Mouse (Mus musculus): ENCODE data around the gene Frs2. TPM values are rescaled to one million over a fixed set of nuclear protein-coding genes. Genes with fewer than 3 reads are reported as not detected.
A peak's percentile ranks its signal among the peaks of the same experiment; 100 is the strongest.

Gene Frs2
- polyA plus RNA-seq, 1 experiment from 2014 or later, result 18.5 TPM

DNA sequence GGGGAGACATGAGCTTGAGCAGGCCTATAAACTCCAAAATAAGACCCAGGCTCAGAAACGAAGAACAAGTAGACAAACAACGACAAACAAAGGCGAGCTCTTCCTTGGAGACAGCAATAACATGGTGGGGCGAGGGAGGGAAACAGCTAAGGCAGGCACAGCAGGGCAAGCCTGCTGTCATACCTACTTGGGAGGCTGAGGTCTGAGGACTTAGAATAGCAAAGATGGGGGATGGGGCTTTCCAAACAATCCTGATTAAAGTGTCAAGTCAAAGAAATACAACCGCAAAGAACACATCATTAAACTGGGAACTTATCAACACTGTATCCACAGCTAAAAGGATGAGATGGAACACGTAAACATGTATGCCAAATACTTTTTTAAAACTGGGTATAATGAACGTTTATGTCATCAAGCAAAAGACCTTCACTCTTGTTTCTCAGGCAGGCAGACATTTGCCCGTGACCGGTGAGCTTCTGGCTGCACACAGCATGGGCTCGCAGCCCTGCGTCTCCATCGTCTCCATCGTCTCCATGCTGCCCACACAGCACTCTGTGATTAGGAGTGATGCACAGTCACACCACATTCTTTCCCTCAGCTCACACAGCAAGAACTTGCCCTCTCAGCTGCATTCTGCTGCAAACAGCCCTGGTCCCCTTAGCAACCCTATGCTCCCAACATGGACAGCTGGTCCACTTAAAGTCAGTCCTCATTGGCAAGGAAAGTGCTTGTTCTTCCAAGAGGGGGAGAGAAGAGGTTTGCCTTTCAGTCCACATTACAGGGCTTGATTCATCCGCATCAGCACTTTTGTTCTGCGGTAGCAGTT, 53.6 kb downstream of the Frs2 start:
- no peaks in the 10 kb centered on the region for H3K27me3 ChIP-seq (replicated peaks; ENCODE audit: control insufficient read depth, insufficient read depth, low read length)
- no peak overlapping the region for H3K27ac ChIP-seq (ENCODE audit: low read depth, low read length)
- H3K4me2 ChIP-seq (replicated peaks; ENCODE audit: low read depth), result no peak overlapping the region
- H3K9me3 ChIP-seq (ENCODE audit: control insufficient read depth), result no peaks in the 10 kb centered on the region
- no peak for TF ChIP-seq CTCF (IDR thresholded peaks at IDR 0.05; ENCODE audit: low read depth)
- peaks cover 16% of the 10 kb centered on the region for H3K36me3 ChIP-seq (ENCODE audit: control insufficient read depth, insufficient read depth)
- WGBS, result 46% methylated on average over 15 of the region's 15 CpGs
- no peak overlapping the region for H3K4me3 ChIP-seq (ENCODE audit: low read depth, low read length)
- ATAC-seq, result no peak; the same call in 1 of the 2 replicates
- H3K9ac ChIP-seq (ENCODE audit: low read depth, low read length), result no peak overlapping the region
- no peaks in the 10 kb centered on the region for H3K4me1 ChIP-seq (replicated peaks; ENCODE audit: control insufficient read depth, insufficient read depth, low read length)

DNA sequence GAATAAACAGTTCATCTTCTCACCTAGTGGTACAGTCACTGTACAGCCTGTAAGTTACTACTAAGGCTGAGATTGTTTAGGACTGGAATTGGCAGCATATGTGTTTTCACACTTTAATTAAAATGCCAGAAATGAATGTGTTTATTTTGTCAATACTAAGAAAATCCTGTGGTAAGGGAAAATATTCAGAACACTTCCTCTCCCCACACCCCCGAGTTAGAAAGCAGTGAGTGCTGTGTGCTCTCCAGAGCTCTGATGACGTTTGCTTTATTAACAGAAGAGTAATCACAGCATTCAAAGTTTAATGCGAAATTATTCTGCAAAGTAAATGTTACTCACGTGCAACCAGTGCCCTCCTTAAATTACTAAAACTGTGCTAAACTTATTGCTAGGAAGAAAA, 58.7 kb downstream of the Frs2 start:
- Histone ChIP-seq H3K27me3 (replicated peaks; ENCODE audit: control insufficient read depth, insufficient read depth, low read length) (no peaks in the 10 kb centered on the region), H3K4me1 (replicated peaks; ENCODE audit: control insufficient read depth, insufficient read depth, low read length) (no peaks in the 10 kb centered on the region), H3K9ac (ENCODE audit: low read depth, low read length) (no peak overlapping the region), H3K4me3 (ENCODE audit: low read depth, low read length) (no peak overlapping the region), H3K4me2 (replicated peaks; ENCODE audit: low read depth) (no peak overlapping the region), H3K36me3 (ENCODE audit: control insufficient read depth, insufficient read depth) (peaks cover 26% of the 10 kb centered on the region), H3K9me3 (ENCODE audit: control insufficient read depth) (no peaks in the 10 kb centered on the region), H3K27ac (ENCODE audit: low read depth, low read length) (no peak overlapping the region)
- no peak for ATAC-seq
- no peak for TF ChIP-seq CTCF (IDR thresholded peaks at IDR 0.05; ENCODE audit: low read depth)
- WGBS, result 54% methylated on average over 4 of the region's 4 CpGs

DNA sequence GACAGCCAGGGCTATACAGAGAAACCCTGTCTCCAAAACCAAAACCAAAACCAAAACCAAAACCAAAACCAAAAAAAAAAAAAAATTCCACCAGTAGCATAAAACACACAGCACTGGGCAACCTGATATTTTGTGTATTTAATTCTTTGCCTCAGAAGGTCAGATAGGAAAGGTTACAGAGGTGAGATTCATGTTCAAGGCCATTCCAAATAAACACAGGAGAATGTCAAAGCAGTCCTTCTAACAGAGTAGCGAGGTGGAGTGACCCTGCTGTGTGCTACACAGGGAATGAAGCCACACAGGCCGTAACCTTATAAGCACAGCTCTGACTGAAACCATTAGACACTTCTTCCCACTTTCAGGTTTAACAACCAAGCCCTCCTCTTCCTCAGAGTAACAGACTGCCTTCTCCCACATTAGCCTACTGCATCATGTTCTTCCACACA, 66.4 kb downstream of the Frs2 start:
- ATAC-seq, result no peak
- no peak for TF ChIP-seq CTCF (IDR thresholded peaks at IDR 0.05; ENCODE audit: low read depth)
- no peak overlapping the region for H3K27ac ChIP-seq (ENCODE audit: low read depth, low read length)
- WGBS, result 78% methylated on average over 2 of the region's 2 CpGs
- H3K4me2 ChIP-seq (replicated peaks; ENCODE audit: low read depth), result no peak overlapping the region
- peaks cover 54% of the 10 kb centered on the region for H3K36me3 ChIP-seq (ENCODE audit: control insufficient read depth, insufficient read depth)
- H3K27me3 ChIP-seq (replicated peaks; ENCODE audit: control insufficient read depth, insufficient read depth, low read length), result no peaks in the 10 kb centered on the region
- no peaks in the 10 kb centered on the region for H3K4me1 ChIP-seq (replicated peaks; ENCODE audit: control insufficient read depth, insufficient read depth, low read length)
- no peak overlapping the region for H3K9ac ChIP-seq (ENCODE audit: low read depth, low read length)
- H3K9me3 ChIP-seq (ENCODE audit: control insufficient read depth), result no peaks in the 10 kb centered on the region
- no peak overlapping the region for H3K4me3 ChIP-seq (ENCODE audit: low read depth, low read length)

DNA sequence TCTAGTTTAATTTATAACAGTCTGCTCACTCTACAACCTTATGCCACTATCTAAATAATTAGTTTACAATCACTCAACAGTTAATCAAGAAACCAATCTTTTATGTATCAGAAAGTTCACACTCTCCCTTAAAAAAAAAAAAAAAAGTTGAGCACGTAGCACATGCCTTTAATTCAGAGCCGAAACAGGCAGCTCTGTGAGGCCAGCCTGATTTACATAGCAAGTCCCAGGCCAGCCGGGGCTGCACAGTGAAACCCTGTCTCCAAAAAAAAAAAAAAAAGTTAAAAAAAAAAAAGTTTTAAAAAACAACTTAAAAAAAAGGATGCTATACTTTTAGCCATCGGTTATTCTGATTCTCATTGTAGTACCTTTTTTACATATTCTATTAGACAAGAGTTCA, 67.0 kb downstream of the Frs2 start:
- no peak for ATAC-seq
- no peak overlapping the region for H3K4me3 ChIP-seq (ENCODE audit: low read depth, low read length)
- H3K27ac ChIP-seq (ENCODE audit: low read depth, low read length), result no peak overlapping the region
- peaks cover 60% of the 10 kb centered on the region for H3K36me3 ChIP-seq (ENCODE audit: control insufficient read depth, insufficient read depth)
- H3K4me2 ChIP-seq (replicated peaks; ENCODE audit: low read depth), result no peak overlapping the region
- H3K9ac ChIP-seq (ENCODE audit: low read depth, low read length), result no peak overlapping the region
- H3K27me3 ChIP-seq (replicated peaks; ENCODE audit: control insufficient read depth, insufficient read depth, low read length), result no peaks in the 10 kb centered on the region
- no peaks in the 10 kb centered on the region for H3K4me1 ChIP-seq (replicated peaks; ENCODE audit: control insufficient read depth, insufficient read depth, low read length)
- WGBS, result 84% methylated on average over 4 of the region's 4 CpGs
- H3K9me3 ChIP-seq (ENCODE audit: control insufficient read depth), result no peaks in the 10 kb centered on the region
- TF ChIP-seq CTCF (IDR thresholded peaks at IDR 0.05; ENCODE audit: low read depth), result no peak

DNA sequence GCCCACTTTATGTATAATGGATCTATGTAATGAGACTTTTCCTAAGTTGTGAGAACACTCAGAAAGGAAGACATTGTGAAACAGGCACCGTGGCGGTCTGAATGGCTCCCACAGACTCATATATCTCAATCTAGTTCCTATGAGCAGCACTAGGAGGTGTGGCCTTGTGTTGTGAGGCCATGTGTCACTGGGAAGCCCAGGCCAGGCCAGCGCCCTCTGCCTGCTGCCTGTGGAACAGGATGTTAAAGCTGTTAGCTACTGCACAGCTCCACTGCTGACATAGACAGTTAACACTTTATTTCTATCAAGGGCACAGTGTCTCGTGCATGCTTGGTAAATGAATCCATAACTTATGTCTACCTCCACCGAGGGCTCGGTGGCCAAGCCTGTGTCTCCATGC, 70.0 kb downstream of the Frs2 start:
- no peak overlapping the region for H3K27ac ChIP-seq (ENCODE audit: low read depth, low read length)
- ATAC-seq, result peak; percentile 75
- H3K4me2 ChIP-seq (replicated peaks; ENCODE audit: low read depth), result no peak overlapping the region
- H3K36me3 ChIP-seq (ENCODE audit: control insufficient read depth, insufficient read depth), result peaks cover 60% of the 10 kb centered on the region
- H3K4me3 ChIP-seq (ENCODE audit: low read depth, low read length), result no peak overlapping the region
- WGBS, result 77% methylated on average over 6 of the region's 6 CpGs
- H3K9ac ChIP-seq (ENCODE audit: low read depth, low read length), result no peak overlapping the region
- no peaks in the 10 kb centered on the region for H3K9me3 ChIP-seq (ENCODE audit: control insufficient read depth)
- no peaks in the 10 kb centered on the region for H3K4me1 ChIP-seq (replicated peaks; ENCODE audit: control insufficient read depth, insufficient read depth, low read length)
- peak; percentile 83 for TF ChIP-seq CTCF (IDR thresholded peaks at IDR 0.05; ENCODE audit: low read depth)
- H3K27me3 ChIP-seq (replicated peaks; ENCODE audit: control insufficient read depth, insufficient read depth, low read length), result no peaks in the 10 kb centered on the region

DNA sequence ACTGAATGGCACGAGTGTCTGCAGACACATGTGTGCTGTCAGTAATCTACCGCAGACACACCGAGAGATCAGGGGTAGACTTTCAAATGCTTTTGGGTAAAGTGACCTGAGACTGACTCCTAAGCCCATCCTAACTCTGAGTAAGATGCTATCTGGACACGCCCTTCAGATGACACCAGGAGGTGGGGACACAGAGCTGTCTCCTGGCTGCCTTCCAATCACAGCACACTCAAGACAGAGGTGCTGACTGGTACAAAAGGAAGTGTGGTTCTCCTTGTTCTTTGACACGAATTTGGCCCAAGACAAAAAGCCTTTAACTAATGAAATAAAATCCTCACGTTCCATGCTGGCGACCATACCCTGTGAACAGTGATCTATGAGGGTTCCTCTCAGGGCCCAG, 75.2 kb downstream of the Frs2 start:
- ATAC-seq, result no peak
- Histone ChIP-seq H3K27me3 (replicated peaks; ENCODE audit: control insufficient read depth, insufficient read depth, low read length) (no peaks in the 10 kb centered on the region), H3K4me3 (ENCODE audit: low read depth, low read length) (no peak overlapping the region), H3K27ac (ENCODE audit: low read depth, low read length) (no peak overlapping the region), H3K9ac (ENCODE audit: low read depth, low read length) (no peak overlapping the region), H3K9me3 (ENCODE audit: control insufficient read depth) (no peaks in the 10 kb centered on the region), H3K4me1 (replicated peaks; ENCODE audit: control insufficient read depth, insufficient read depth, low read length) (no peaks in the 10 kb centered on the region), H3K36me3 (ENCODE audit: control insufficient read depth, insufficient read depth) (peaks cover 50% of the 10 kb centered on the region), H3K4me2 (replicated peaks; ENCODE audit: low read depth) (no peak overlapping the region)
- TF ChIP-seq CTCF (IDR thresholded peaks at IDR 0.05; ENCODE audit: low read depth), result no peak
- WGBS, result 84% methylated on average over 7 of the region's 7 CpGs
